Mouse (Mus musculus) gastrocnemius, adult 18-20 months (tissue): ENCODE results near the gene Gdpd5. TPM values are rescaled to one million over a fixed set of nuclear protein-coding genes. Genes with fewer than 3 reads are reported as not detected.
"Not testable (repeated sequence)": the region's sequence is repeated elsewhere in the genome, so short reads cannot be mapped to it uniquely, and the experiment has no call there.

ENCODE experiments used
- DNase-seq: peaks from one replicate; pipeline ENCODE4 v3.0.0; 2021; ENCODE audit warnings: low spot score
- total RNA-seq, 2 experiments: library from RNA; stranded (reverse); gene quantifications; 2 replicates each; pipeline ENCODE4 v1.2.3; 2021

Gene Gdpd5
- total RNA-seq, 2 experiments from 2014 or later = 6.2 to 8.8 TPM

- no peak for DNase-seq
These were observed 93.8 kb downstream of the Gdpd5 start for GRCm38 (mm10) chr7:99474836-99475561.

- DNase-seq = no peak
These were observed 94.3 kb downstream of the Gdpd5 start for GRCm38 (mm10) chr7:99475562-99475911.

GRCm38 (mm10) chr7:99476558-99477114 is 95.4 kb downstream of the Gdpd5 start:
- no peak for DNase-seq

- no peak for DNase-seq
These were observed 96.0 kb downstream of the Gdpd5 start for GRCm38 (mm10) chr7:99477235-99477634.

- no peak for DNase-seq
These were observed 101.4 kb downstream of the Gdpd5 start for GRCm38 (mm10) chr7:99482637-99483036.

- peak; percentile 96 for DNase-seq
These were observed 102.2 kb downstream of the Gdpd5 start, which contains the start of gene Rps3 for GRCm38 (mm10) chr7:99483271-99483923. Rps3 (minus strand) TSS chr7:99483738.

GRCm38 (mm10) chr7:99483924-99484319 is 102.7 kb downstream of the Gdpd5 start:
- no peak for DNase-seq

GRCm38 (mm10) chr7:99484679-99485078 is 103.5 kb downstream of the Gdpd5 start:
- no peak for DNase-seq

GRCm38 (mm10) chr7:99489708-99490107 is 108.5 kb downstream of the Gdpd5 start:
- no peak for DNase-seq

GRCm38 (mm10) chr7:99499128-99499527 is 117.9 kb downstream of the Gdpd5 start:
- DNase-seq = no peak

- peak; percentile 75 for DNase-seq
These were observed 119.0 kb downstream of the Gdpd5 start for GRCm38 (mm10) chr7:99500201-99500600.

- no peak for DNase-seq
These were observed 119.4 kb downstream of the Gdpd5 start for GRCm38 (mm10) chr7:99500655-99501054.

- no peak for DNase-seq
These were observed 119.9 kb downstream of the Gdpd5 start for GRCm38 (mm10) chr7:99501148-99501547.

GRCm38 (mm10) chr7:99504556-99504955 is 123.3 kb downstream of the Gdpd5 start:
- DNase-seq = no peak

GRCm38 (mm10) chr7:99508187-99508586 is 127.0 kb downstream of the Gdpd5 start:
- not testable (repeated sequence) for DNase-seq

- DNase-seq = peak; percentile 36
These were observed 128.9 kb downstream of the Gdpd5 start for GRCm38 (mm10) chr7:99510087-99510501.

Other genes with a start within 250 kb of the Gdpd5 start
- 1 to 10 TPM; 7.0 to 10.0 TPM for gene Uvrag, start 240.3 kb upstream of the Gdpd5 start, total RNA-seq
- 10 to 100 TPM; 41.9 to 56.0 TPM for gene Dgat2, start 198.7 kb upstream of the Gdpd5 start, total RNA-seq
- gene Mogat2, start 142.8 kb upstream of the Gdpd5 start, total RNA-seq = not detected
- 1 to 10 TPM; 4.7 to 5.7 TPM for gene Map6, start 114.0 kb upstream of the Gdpd5 start, total RNA-seq
- gene Serpinh1, start 28.2 kb upstream of the Gdpd5 start, total RNA-seq = 10 to 100 TPM; 37.4 to 70.5 TPM
- gene Klhl35, start 84.6 kb downstream of the Gdpd5 start, total RNA-seq = not detected
- gene Rps3, start 102.3 kb downstream of the Gdpd5 start, total RNA-seq = 100 to 1,000 TPM; 232 to 276 TPM
- 10 to 100 TPM; 13.8 to 15.4 TPM for gene Arrb1, start 154.1 kb downstream of the Gdpd5 start, total RNA-seq
- 10 to 100 TPM; 42.6 to 56.8 TPM for gene Tpbgl, start 245.7 kb downstream of the Gdpd5 start, total RNA-seq